Mouse (Mus musculus): ENCODE results near the gene Zdhhc7. TPM values are rescaled to one million over a fixed set of nuclear protein-coding genes. Genes with fewer than 3 reads are reported as not detected.

Gene Zdhhc7
- 10 to 100 TPM; 20.4 to 24.6 TPM for total RNA-seq (2021)
- long read RNA-seq, experiment 1, transcript Zdhhc7-201 (8 exons, 3,069 nt): major isoform, 58 of 65 reads
- long read RNA-seq, experiment 1, partial matches to known transcripts: 1 of 65 reads
- long read RNA-seq, experiment 1, other reads (novel, unspliced or antisense): 4 of 65 reads
- long read RNA-seq, experiment 2, transcript Zdhhc7-201 (8 exons, 3,069 nt): major isoform, 51 of 67 reads
- long read RNA-seq, experiment 2, partial matches to known transcripts: 4 of 67 reads
- long read RNA-seq, experiment 2, other reads (novel, unspliced or antisense): 11 of 67 reads

DNA sequence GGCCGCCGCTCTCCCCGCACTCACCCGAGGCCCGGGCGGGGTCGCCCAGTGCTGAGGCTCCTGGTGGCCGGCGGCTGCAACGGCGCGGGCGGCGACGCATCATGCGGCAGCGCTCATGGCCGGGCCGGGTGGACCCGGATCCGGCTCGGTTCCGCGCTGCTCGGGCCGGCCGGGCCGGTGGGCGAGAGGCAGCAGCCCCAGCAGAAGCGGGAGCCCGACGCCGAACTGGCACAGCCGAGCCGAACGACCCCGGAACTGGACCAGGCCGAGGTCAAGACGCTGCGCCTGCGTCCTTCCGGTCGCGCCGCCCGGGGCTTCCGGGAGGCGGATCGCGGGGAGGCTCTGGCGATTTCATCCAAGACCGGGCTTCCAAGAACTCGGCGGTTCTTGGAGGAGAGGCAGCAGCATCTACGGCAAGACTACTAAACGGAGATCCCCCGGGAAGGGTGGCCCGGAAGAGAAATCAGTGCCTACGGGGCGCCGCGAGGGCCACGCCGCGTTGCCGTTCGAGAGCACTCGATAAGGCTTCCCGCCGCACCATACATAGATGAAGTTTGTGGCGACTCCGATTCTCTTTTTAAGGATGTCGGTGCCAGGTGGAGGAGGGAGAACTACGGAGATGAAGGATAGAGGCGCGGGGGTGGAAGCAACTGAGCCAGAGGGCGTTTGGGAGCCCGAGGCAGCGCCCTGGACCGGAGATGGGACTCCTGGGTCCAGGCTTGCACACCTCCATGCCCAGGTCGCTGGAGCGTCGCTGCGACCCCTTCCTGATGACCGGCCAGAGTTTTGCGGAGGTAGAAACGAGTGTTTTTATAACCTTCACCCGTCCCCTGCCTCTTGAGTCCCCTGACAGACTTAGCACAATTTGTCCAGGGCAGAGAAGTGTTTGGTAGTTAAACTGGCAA, at the start of gene Zdhhc7:
Gene Zdhhc7, minus strand, starts transcription at position 415 of the 905 bp plus-strand sequence.
- peak; percentile 83 for DNase-seq (ENCODE audit: low spot score)

GRCm38 (mm10) chr8:120150028-120150427, 48.7 kb upstream of the Zdhhc7 start:
- DNase-seq (ENCODE audit: low spot score): no peak

DNA sequence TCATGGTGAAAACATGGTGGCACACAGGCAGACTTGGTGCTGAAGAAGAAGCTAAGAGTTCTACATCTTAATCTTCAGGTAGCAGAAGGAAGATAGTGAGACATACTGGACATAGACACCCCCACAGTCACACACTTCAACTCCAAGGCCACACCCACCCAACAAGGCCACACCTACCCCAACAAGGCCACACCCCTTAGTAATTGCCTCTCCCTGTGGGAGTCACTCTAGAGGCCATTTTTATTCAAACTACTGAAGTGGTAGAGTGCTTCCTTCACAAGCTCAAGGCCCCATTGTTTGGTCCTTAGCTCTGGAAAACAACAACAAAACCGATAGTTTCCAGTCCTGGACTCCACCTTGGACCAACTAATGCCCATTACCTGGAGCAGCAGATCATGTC, 44.8 kb upstream of the Zdhhc7 start:
- DNase-seq (ENCODE audit: low spot score): no peak

GRCm38 (mm10) chr8:120144652-120145301, 43.5 kb upstream of the Zdhhc7 start:
- no peak for DNase-seq (ENCODE audit: low spot score)

DNA sequence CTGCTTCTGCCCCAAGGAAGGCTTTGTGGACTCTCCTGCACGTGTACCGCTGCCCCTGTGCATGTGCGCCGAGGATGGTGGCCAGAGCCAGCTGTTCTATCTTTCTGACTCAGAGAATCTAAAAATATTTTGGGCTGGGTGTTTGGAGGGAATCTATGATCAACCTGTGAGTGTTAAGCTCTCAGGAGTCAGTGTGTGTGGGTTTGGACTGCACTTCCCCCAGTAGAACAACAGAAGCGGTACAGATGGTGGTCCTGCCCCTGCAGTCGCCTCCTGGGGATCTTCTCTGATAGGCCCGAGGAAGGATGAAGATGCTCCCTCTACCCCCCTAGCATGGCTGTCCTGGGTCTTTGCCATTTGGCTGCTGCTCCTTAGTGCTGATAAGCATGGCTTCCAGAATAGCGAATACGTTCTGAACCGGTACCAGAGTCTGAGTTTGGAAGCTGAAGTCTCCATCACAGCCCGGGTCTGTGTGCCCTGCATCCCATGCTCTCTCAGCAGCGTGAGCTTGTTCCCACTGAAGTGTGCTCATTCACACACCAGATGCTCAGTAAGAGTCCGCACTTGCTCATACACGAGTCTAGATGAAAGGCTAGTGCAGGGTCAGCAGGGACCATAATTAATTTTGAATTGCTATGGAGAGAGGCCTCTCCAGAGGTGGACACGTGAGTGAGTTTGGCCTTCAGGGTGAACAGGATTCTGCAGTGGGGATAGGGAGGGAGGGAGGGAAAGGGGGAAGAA, 42.8 kb upstream of the Zdhhc7 start:
- DNase-seq (ENCODE audit: low spot score): no peak

DNA sequence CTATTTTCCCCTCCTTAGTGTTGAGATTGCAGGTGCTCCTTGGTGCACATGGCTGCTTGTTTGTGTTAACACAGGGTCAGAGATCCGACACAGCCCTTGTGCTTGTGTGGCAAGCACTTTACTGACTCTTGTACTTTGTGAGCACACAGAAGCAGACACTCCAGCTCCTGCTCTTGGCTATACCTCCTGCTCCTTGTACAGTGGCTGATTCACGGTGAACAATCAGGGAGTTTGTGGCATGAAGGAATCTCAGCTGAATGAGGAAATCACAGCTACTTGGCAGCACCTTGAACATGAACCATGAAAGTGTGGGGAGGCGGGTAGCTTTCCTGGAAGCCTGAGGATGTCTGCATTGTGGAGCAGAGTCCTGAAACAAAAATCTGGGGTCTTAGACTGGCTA, 39.5 kb upstream of the Zdhhc7 start:
- DNase-seq (ENCODE audit: low spot score): no peak

DNA sequence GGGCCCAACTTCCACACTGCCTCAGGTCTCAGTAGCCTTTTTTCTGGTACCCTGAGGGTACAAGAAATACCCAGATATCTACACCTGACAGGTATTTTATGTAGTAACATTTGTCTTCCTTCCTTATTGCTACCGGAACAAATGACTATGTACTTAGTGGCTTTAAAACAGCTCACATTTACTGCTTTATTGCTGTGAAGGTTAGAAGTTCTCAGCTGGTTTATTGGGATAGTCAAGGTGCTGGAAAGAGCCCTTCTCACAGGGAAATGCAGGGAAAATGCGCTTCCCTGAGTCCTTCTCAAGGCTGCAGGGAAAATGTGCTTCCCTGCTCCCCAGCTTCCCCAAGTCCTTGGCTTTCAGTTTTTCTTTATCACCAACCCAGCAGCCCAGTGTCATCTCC, 37.7 kb upstream of the Zdhhc7 start:
- no peak for DNase-seq (ENCODE audit: low spot score)

DNA sequence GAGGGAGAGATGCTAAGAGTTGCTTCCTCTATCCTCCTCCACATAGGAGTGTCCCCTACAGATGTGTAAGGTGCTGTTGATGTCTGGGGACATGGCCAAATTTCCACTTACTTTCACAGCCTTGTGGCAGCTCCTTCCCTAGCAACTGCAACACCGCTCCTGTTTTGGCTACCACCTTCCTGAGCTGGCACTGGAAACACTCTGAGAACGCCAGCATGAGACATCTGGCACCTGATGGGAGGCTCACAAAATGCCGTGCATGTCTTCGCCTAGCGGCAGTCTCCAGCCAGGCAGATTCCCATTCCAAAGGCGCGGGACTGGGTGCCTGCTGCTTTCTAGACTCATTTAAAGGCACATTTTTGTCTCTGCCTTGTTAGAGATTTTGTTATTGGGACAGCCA, 35.3 kb upstream of the Zdhhc7 start:
- peak; percentile 68 for DNase-seq (ENCODE audit: low spot score)

- no peak for DNase-seq (ENCODE audit: low spot score)
Observed at GRCm38 (mm10) chr8:120135687-120136086, 34.4 kb upstream of the Zdhhc7 start.

- no peak for DNase-seq (ENCODE audit: low spot score)
Observed at GRCm38 (mm10) chr8:120133169-120133568, 31.9 kb upstream of the Zdhhc7 start.

- DNase-seq (ENCODE audit: low spot score): no peak
Observed at GRCm38 (mm10) chr8:120131158-120131557, 29.9 kb upstream of the Zdhhc7 start.

DNA sequence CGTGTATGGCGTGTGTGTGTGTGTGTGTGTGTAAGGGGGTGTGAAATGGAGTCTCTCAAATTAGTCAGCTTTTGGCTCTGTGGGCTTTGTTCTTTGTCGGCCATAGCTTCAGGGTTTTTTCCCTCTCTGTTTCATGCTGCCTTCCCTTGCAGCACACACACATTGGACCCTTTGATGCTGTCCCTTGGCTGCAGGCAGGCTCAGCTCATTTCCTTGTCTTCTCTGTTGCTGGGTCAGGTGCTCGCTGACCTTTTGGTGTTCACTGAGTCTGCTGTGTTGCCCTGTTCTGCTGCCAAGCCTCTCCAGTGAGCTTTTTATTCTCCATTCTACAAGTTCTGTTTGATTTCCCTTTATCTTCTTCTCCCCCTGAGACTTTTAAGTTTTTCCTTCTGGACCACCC, 28.3 kb upstream of the Zdhhc7 start:
- no peak for DNase-seq (ENCODE audit: low spot score)

DNA sequence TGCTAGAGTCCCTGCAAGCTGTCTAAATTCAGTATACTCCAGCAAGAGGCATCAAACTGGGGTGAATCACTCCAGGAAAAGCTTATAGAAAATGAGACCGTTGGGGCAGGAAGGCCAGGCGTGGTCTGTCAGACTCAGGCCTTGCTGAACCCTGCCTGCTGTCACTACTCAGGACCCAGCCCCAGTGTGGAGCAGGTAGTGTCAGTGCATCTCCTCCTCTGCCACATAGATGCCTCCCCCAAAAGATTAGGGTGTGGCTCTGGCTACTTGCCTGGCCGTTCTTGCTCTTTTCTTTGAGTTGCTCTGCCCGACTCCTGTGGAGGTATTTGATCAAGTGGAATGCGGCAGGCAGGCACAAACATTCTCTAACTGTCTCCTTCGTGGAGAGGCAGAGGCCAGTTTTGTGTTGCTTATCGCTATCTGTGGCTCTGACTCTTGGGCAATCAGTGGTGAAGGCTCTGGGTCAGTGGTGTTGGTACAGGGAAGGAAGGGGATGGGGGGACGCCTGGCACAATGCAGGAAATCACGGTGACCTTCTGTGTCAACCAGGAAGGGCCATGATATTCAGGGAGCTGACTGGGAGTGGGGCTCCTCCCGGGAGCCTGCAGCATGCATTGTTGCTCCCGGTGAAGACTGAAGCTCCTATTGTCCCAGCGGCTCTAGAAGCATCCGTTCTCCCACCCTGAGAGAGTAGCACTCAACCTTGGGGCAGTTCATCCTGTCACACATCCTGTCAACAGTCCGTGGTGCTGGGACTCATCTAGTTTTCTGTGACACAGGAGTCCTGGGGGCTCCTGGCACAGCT, 25.3 kb upstream of the Zdhhc7 start:
- DNase-seq (ENCODE audit: low spot score): no peak

GRCm38 (mm10) chr8:120124836-120125389, 23.6 kb upstream of the Zdhhc7 start:
- DNase-seq (ENCODE audit: low spot score): no peak

- no peak for DNase-seq (ENCODE audit: low spot score)
Observed at GRCm38 (mm10) chr8:120124261-120124660, 23.0 kb upstream of the Zdhhc7 start.

DNA sequence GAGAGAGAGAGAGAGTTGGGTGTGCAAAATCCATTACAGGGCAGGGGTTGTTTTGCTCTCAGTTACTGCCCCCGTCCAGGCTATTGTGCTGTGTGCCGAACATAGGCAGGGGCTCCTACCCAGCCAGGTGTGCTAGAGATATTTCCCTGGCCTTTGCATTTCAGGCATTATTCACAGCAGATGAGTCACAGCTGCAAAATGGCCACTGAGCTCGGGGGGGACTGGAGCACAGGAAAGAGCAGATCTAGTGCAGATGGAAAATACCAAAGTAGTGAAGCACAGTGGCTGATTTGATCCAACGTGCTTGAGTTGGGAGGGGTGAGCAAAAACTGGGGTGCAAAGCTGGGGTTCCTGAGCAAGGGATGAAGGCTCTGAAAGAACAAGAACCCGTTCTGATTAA, 19.7 kb upstream of the Zdhhc7 start:
- no peak for DNase-seq (ENCODE audit: low spot score)

DNA sequence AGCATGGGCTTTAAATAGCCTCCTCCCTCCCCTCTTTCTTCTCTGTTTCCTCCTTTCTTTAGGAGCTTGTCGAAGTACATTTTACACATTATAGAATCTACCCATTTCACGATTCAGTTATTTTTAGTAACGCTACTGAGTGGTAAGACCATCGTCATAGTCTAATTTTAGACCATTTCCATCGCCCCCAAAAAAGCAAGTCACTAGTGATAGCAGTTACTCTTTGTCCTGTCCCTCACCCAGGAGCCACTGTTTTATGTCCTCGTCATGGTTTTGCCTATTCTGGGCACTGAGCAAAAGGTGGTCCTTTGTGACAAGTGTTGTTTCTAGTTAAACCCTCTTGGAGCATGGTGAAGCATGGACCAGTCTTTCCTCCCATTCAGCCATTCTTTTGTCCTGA, 18.6 kb upstream of the Zdhhc7 start:
- no peak for DNase-seq (ENCODE audit: low spot score)

GRCm38 (mm10) chr8:120119429-120119828, 18.1 kb upstream of the Zdhhc7 start:
- no peak for DNase-seq (ENCODE audit: low spot score)

DNA sequence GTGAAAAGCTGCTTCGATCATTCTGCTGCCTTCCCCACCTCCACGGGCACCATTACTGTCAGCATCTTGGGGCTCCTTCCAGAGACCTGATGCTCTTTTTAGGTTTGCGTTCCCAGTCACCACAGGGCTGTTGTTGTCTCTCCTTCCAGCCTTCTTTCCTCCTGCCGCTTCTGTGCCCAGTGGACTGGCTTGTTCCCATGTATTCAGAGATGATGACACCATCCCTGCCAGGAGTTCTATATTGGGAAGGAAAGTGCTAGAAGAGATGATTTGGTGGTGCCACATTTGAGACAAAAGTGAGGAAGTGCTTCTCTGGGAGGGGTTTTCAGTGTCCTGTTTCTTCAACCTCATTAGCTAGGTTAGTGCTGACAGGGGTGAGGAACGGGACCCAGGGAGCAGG, 17.6 kb upstream of the Zdhhc7 start:
- DNase-seq (ENCODE audit: low spot score): no peak

- DNase-seq (ENCODE audit: low spot score): no peak
Observed at GRCm38 (mm10) chr8:120118162-120118561, 16.9 kb upstream of the Zdhhc7 start.
